Comparison of ENCODE assay signal across 9 mouse cellular contexts in genomic region chr13:71961891-71962660, GRCm38 (mm10). TPM values are rescaled to one million over a fixed set of nuclear protein-coding genes. Genes with fewer than 3 reads are reported as not detected.
A peak's percentile ranks its signal among the peaks of the same experiment; 100 is the strongest.
DNase-seq lines count a peak whose midpoint lies in the region; ATAC-seq lines count a peak whose summit lies in the region.
"Had no signal": no experiment of that assay in that cellular context is flagged by ENCODE, and none has a peak within 500 bp of the region (broad histone marks: within the 10 kb centered on the region; RNA-seq: fewer than 3 reads in every experiment).

No protein-coding gene starts in this region.

- H3K4me1 ChIP-seq in intestine, embryonic 14.5 days (replicated peaks; ENCODE audit: control insufficient read depth, insufficient read depth, low read length): peaks cover 11% of the 10 kb centered on the region
- H3K4me1 ChIP-seq in intestine, embryonic 16.5 days (ENCODE audit: control insufficient read depth, insufficient read depth, low read length): peaks cover 23% of the 10 kb centered on the region
- 0 out of 2 replicates have a peak, but pooled peaks cover 7% of the 10 kb centered on the region for H3K4me1 ChIP-seq in heart, embryonic 16.5 days (ENCODE audit: control insufficient read depth, insufficient read depth, low read length)
- H3K4me1 ChIP-seq in midbrain, embryonic 15.5 days: peaks cover 44% of the 10 kb centered on the region

- peak; percentile 83 for DNase-seq in intestine, embryonic 14.5 days (ENCODE audit: low spot score)
- peak; percentile 70 for DNase-seq in embryo, embryonic 10.5 days (ENCODE audit: low spot score)
- DNase-seq in right cerebral cortex, postnatal 36 days (ENCODE audit: low spot score in 2 of 2): no peak
- no peak for DNase-seq in gastrocnemius, postnatal 10 days
- no peak for DNase-seq in left cerebral cortex, adult 9 months (ENCODE audit: low spot score in 2 of 2)

- WGBS in intestine, embryonic 14.5 days: 2% methylated on average over 25 of the region's 25 CpGs
- WGBS in intestine, embryonic 16.5 days: 2% methylated on average over 25 of the region's 25 CpGs
- 4% methylated on average over 25 of the region's 25 CpGs for WGBS in heart, embryonic 16.5 days
- under 1% methylated on average over 25 of the region's 25 CpGs for WGBS in midbrain, embryonic 15.5 days

- no peaks in the 10 kb centered on the region for H3K36me3 ChIP-seq in intestine, embryonic 14.5 days (ENCODE audit: control insufficient read depth, insufficient read depth, low read length)
- no peaks in the 10 kb centered on the region for H3K36me3 ChIP-seq in intestine, embryonic 16.5 days (ENCODE audit: control insufficient read depth, insufficient read depth, low read length)
- no peaks in the 10 kb centered on the region for H3K36me3 ChIP-seq in heart, embryonic 16.5 days (ENCODE audit: control insufficient read depth, insufficient read depth)
- no peaks in the 10 kb centered on the region for H3K36me3 ChIP-seq in midbrain, embryonic 15.5 days (replicated peaks)

- no peak overlapping the region for H3K4me2 ChIP-seq in intestine, embryonic 14.5 days (ENCODE audit: low read length)
- no peak overlapping the region for H3K4me2 ChIP-seq in intestine, embryonic 16.5 days (ENCODE audit: low read depth, low read length)
- H3K4me2 ChIP-seq in heart, embryonic 16.5 days (ENCODE audit: low read depth, low read length): peak overlapping the region; percentile 76
- peak overlapping the region; percentile 72 for H3K4me2 ChIP-seq in midbrain, embryonic 15.5 days

- H3K27me3 ChIP-seq in intestine, embryonic 14.5 days (replicated peaks; ENCODE audit: control insufficient read depth, insufficient read depth, low read length): peaks cover 99% of the 10 kb centered on the region
- H3K27me3 ChIP-seq in intestine, embryonic 16.5 days (replicated peaks; ENCODE audit: control insufficient read depth, insufficient read depth, low read length): peaks cover 96% of the 10 kb centered on the region
- peaks cover 73% of the 10 kb centered on the region for H3K27me3 ChIP-seq in heart, embryonic 16.5 days (ENCODE audit: control insufficient read depth, insufficient read depth, low read length)
- H3K27me3 ChIP-seq in midbrain, embryonic 15.5 days (replicated peaks): peaks cover 27% of the 10 kb centered on the region

- no peak overlapping the region for H3K9ac ChIP-seq in intestine, embryonic 14.5 days (ENCODE audit: low read length)
- no peak overlapping the region for H3K9ac ChIP-seq in intestine, embryonic 16.5 days (ENCODE audit: low read depth, low read length)
- peak overlapping the region; percentile 73 for H3K9ac ChIP-seq in heart, embryonic 16.5 days (ENCODE audit: low read length)
- peak overlapping the region; percentile 79 for H3K9ac ChIP-seq in midbrain, embryonic 15.5 days

- H3K4me3 ChIP-seq in intestine, embryonic 14.5 days (ENCODE audit: low read depth, low read length): 0 out of 2 replicates have a peak overlapping the region, but pooled peaks have one; percentile 35
- H3K4me3 ChIP-seq in intestine, embryonic 16.5 days (ENCODE audit: low read length): no peak overlapping the region
- peak overlapping the region; percentile 59 for H3K4me3 ChIP-seq in heart, embryonic 16.5 days (ENCODE audit: low read length)
- H3K4me3 ChIP-seq in midbrain, embryonic 15.5 days: peak overlapping the region; percentile 63
- H3K4me3 ChIP-seq: megakaryocyte, embryonic 14.5 days had no signal

- no peak overlapping the region for H3K27ac ChIP-seq in intestine, embryonic 14.5 days (ENCODE audit: low read depth)
- no peak overlapping the region for H3K27ac ChIP-seq in intestine, embryonic 16.5 days (ENCODE audit: low read length)
- H3K27ac ChIP-seq in heart, embryonic 16.5 days (ENCODE audit: low read length): peak overlapping the region; percentile 81
- peak overlapping the region; percentile 89 for H3K27ac ChIP-seq in midbrain, embryonic 15.5 days

- no peaks in the 10 kb centered on the region for H3K9me3 ChIP-seq in intestine, embryonic 14.5 days (ENCODE audit: control insufficient read depth, low read length)
- no peaks in the 10 kb centered on the region for H3K9me3 ChIP-seq in intestine, embryonic 16.5 days (ENCODE audit: control insufficient read depth, low read length)
- H3K9me3 ChIP-seq in heart, embryonic 16.5 days (replicated peaks; ENCODE audit: control insufficient read depth, low read length): no peaks in the 10 kb centered on the region
- H3K9me3 ChIP-seq in midbrain, embryonic 15.5 days: no peaks in the 10 kb centered on the region

- no peak for ATAC-seq in intestine, embryonic 14.5 days (replicated peaks; ENCODE audit: low FRiP score, low TSS enrichment, low read depth)
- ATAC-seq in intestine, embryonic 16.5 days: no peak
- ATAC-seq in heart, embryonic 16.5 days (replicated peaks; ENCODE audit: extremely low read depth, insufficient read depth, low FRiP score): no peak
- ATAC-seq in midbrain, embryonic 15.5 days (replicated peaks): no peak

RNA-seq across cellular contexts. Expression of gene Irx1, which starts 1.4 kb away (rescaled TPM):
- not detected in 2 replicates for polyA plus RNA-seq in intestine, embryonic 14.5 days (2014; fragmentation: Nextera tagmentation; extraction: Ambion mirVana)
- polyA plus RNA-seq in intestine, embryonic 16.5 days (2015; fragmentation: Nextera tagmentation; extraction: Ambion mirVana): not detected in 2 replicates
- polyA plus RNA-seq in heart, embryonic 16.5 days (2015; fragmentation: Nextera tagmentation; extraction: Ambion mirVana): 1.8 and 2.9 TPM in 2 replicates
- 11.5 and 11.9 TPM in 2 replicates for polyA plus RNA-seq in midbrain, embryonic 15.5 days (2015; fragmentation: Nextera tagmentation; extraction: Ambion mirVana)
- total RNA-seq in gastrocnemius, postnatal 10 days (2021): under 1 TPM in 1 of 2 experiments, not detected in 1; 0.18 TPM

Comparison
In these comparisons a context has a peak if more than half of its experiments do, and no peak if none do; other contexts are left out.
1. DNase-seq: peak in intestine, embryonic 14.5 days (single experiment) and embryo, embryonic 10.5 days (single experiment); none in right cerebral cortex, postnatal 36 days (0 of 2), gastrocnemius, postnatal 10 days (single experiment) and left cerebral cortex, adult 9 months (0 of 2).
2. H3K27ac ChIP-seq: peak in heart, embryonic 16.5 days (single experiment) and midbrain, embryonic 15.5 days (single experiment); none in intestine, embryonic 14.5 days (single experiment) and intestine, embryonic 16.5 days (single experiment).
3. H3K4me2 ChIP-seq: peak in heart, embryonic 16.5 days (single experiment) and midbrain, embryonic 15.5 days (single experiment); none in intestine, embryonic 14.5 days (single experiment) and intestine, embryonic 16.5 days (single experiment).
4. H3K9ac ChIP-seq: peak in heart, embryonic 16.5 days (single experiment) and midbrain, embryonic 15.5 days (single experiment); none in intestine, embryonic 14.5 days (single experiment) and intestine, embryonic 16.5 days (single experiment).